Mouse (Mus musculus): ENCODE measurements at regions not wholly inside any gene's neighbourhood (a gene's known extent, or its start where the extent isn't known, plus 50 kb on each side); places are given as distances from the start of the nearest gene placed in this dataset.
A peak's percentile ranks its signal among the peaks of the same experiment; 100 is the strongest.

GRCm38 (mm10) chr7:71289702-71290101 is 61.6 kb downstream of the Gm10295 start:
- no peak for DNase-seq

DNA sequence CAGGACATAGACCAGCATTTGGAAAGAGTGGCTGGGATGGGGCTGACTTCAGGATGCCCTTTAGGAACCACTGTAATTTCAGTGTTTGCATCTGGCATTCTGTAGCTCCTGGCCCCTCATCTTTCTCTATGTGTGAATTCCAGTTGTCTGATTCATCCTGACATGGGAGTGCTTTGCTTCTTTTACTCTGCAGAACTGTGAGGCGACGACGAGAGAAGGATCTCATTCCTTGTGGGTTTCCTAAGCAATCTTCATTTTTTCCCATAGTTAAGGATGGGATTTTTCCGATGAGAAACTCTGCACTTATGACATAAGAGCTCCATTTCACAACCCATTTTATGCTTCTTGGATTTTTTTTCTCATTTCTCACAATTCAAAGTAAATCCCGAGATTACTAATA is 62.0 kb downstream of the Gm10295 start:
- DNase-seq, result no peak

GRCm38 (mm10) chr7:71287441-71287840 is 63.8 kb downstream of the Gm10295 start:
- no peak for DNase-seq

GRCm38 (mm10) chr7:71284246-71284645 is 67.0 kb downstream of the Gm10295 start:
- DNase-seq, result no peak

DNA sequence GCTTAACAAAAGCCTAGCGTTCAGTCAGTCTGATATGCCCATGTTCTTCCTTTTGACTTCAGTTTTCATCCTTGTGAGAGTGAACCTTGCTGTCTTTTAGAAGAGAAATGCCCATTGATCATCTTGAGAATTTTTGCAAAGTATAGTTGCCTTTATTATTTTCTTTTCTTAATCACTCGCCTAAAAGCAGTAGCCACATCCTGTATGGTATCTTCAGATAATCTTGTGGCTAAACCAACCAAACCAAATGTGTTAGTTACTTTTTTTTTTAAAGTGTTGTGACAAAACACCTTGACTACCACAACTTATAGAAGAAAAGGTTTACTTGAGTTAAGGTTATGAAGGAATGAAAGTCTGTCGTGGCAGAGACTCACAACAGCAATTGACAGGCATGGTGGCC is 67.9 kb downstream of the Gm10295 start:
- no peak for DNase-seq

- DNase-seq, result no peak
Measured at GRCm38 (mm10) chr7:71266101-71266500, 85.2 kb downstream of the Gm10295 start.

GRCm38 (mm10) chr7:71264115-71264514 is 87.2 kb downstream of the Gm10295 start:
- DNase-seq, result no peak

DNA sequence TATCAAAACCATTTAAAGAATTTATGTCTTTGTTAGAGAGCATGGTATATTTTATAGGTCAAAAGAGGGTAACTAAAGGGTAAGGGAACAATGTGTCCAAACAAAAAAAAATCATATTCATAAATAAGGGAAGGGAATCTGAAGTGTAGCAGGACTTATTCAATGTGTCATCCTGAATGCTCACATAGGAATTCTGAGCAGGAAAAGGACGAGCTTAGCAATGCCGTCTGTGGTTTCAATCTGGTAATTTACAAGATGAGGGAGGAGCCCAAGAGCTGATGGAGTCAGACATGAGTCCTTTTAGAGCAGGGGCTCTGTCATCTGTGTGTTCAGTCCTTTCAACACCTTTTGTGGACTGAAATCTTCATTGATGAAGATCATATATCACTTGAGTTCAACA is 101.6 kb downstream of the Gm10295 start:
- no peak for DNase-seq

DNA sequence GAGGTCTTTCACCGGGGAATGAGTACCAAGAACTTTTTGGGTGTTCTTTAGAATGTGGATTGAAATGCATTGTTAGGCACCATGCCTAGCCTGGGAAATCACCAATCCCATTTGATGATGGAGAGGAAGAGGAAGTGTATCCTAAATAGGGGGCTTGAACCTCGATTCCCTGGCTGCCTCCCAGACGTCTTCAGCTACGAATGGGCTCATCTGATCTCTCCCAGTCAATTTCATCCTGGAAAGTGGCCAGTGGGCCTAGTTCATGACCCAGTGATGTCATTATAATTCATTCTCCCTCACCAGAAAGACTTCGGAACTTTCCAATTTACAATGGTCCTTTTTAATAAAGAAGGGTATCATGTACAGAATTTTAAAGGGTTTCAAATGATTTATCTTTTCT is 102.1 kb downstream of the Gm10295 start:
- peak; percentile 3 to 7 for DNase-seq

DNA sequence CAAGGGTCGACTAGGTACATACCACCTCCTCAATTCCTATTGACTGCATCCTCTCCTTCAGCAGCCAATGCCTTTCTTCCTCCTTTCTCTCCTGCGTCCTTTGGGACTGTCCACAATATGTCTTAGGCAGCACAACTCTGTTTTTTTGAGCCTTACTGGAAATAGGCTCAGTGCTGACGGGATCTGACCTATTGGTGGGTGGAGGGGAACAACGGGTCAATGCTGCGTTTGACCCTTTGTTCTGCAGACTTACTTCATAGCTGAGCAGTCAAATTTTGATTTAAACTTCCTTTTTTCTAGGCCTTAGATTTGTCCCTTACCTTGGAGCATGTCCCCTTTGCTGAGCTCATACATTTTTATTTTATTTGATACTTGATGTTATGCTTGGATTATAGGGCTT is 103.4 kb downstream of the Gm10295 start:
- no peak for DNase-seq

DNA sequence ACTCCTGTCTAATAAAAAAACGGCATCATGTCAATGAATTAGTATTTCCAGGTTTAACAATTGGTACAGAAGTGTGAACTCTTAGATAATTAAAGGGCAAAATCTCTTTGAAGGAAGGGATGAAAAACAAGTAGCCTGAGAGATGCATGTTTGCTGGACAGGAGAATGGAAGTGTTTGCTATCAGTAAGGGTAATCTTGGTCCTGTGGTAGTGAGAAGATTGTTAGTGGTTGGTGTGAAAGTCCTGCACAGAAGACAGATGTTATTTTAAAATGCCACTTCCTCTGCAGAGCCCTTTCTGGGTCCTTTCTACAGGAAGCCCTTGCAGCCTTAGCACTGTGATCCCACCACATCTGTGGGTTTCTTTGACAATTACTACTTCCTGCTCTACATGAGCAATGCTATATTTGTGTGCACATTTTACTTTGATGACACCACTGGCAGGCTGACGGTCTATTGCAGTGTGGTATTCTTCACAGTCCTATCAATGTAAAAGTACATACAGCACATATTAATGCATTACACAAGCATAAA is 108.8 kb downstream of the Gm10295 start:
- DNase-seq, result no peak

- DNase-seq, result no peak
Measured at GRCm38 (mm10) chr7:71239207-71239606, 112.1 kb downstream of the Gm10295 start.

GRCm38 (mm10) chr7:71236334-71236733 is 115.0 kb downstream of the Gm10295 start:
- no peak for DNase-seq

DNA sequence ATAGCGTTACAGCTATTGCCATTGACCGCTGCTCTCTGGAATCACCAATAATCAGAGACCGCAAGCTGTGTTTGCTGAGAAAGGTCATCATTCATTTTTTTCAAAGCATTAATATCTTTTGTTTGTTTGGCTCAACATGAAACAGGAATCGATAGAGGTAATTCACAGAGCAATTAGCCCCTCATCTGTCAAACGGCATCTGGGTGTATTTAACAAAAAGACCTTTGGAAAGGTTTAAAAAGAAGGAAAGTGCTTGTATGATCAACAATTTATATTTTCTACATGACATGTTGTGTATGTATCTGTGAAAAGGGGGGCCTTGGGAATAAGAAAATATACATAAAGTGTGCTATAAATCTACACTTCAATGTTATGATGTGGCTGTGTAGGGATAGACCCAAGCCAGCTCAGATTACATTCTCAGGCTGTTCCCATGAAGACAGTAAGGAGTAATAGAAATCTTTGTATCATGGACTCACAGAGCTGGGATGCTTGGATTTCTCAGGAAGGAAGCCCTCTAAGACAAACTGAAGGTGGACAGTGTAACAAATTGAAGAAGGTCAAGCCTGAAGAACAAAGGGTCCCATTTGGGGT is 117.0 kb downstream of the Gm10295 start:
- no peak for DNase-seq

DNA sequence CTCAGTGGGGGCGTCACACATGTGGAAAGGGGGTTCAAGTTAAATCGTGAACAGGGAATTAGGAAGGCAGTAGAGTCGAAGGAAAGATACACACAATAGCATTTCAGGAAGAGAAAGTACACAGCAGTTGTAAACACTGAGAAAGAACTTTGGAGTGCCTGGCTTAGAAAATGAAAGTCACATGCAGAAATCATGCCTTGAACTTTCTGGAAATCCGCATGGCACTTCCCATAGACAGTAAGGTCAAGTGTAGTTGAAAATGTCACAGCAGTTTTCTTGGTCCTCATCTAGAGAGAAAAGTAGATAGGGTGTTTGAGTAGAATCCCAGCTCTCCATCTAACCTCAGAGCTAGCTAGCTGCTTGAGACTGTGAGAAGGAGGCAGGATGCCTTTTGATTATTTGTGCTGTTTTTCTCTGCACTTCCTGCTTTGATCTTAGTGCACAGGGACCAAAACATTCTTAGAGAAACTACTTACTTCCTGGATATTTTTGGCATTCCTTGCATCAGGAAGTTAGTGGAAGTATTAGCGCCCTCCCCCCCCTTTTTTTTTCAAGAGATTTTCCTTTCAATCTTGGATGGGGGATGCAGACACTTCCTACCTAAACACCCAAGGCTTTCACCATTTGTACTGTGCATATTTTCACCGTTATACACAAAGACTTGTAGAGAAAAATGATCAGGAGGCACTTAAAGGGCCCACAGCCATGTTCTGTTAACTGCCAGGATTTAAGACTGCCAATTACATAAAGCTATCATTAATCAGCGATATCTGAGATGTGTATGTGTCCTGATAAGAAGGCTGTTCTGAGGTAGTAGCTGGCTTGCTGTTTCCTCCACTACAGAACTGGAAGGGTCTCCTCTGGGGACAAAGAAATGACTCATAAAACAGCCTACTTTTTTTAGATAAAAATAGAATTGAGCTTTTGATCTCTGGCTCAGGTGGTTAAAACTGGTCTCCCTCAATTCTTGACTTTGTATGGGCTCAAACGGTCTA is 118.2 kb downstream of the Gm10295 start:
- DNase-seq, result no peak

GRCm38 (mm10) chr7:71230901-71231477 is 120.3 kb downstream of the Gm10295 start:
- no peak for DNase-seq

- no peak for DNase-seq
Measured at GRCm38 (mm10) chr7:71229183-71229582, 122.1 kb downstream of the Gm10295 start.

DNA sequence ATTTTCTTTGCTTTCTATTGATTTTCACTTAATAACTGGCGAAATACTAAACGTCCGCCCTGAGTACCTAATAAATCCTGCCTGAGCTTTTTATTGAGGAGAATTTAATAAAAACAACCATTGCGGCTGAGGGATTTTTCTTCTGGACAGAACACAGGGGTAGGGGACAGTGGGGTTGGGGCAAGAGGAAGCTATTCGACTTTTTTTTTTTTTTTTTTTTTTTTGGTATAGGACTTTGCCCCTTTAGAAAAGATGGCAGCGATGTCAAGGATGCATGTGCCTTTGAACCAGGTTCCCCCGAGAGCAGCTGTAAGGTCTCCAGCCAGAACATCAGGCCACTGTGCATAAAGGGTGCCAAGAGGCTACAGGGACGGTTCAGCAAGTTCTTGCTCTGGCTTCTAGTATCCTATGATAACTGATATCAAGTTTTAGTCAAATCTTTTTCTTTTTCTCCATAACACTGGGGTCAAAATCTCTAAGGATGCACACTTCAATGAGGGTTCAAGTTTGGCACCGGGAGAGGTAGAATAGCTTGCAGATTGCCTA is 126.9 kb downstream of the Gm10295 start:
- DNase-seq, result no peak

GRCm38 (mm10) chr7:71223513-71224319 is 127.6 kb downstream of the Gm10295 start:
- DNase-seq, result no peak

GRCm38 (mm10) chr7:71217344-71217743 is 133.9 kb downstream of the Gm10295 start:
- no peak for DNase-seq

GRCm38 (mm10) chr7:71216808-71217207 is 134.5 kb downstream of the Gm10295 start:
- DNase-seq, result peak in 1 of 2 experiments; percentile 5

- no peak for DNase-seq
Measured at GRCm38 (mm10) chr7:71214500-71215055, 136.7 kb downstream of the Gm10295 start.
